Mouse (Mus musculus) CH12.LX (cell line): ENCODE data around the gene Zfp827. TPM values are rescaled to one million over a fixed set of nuclear protein-coding genes. Genes with fewer than 3 reads are reported as not detected.

ENCODE experiments used
- DNase-seq: peaks from one replicate; pipeline ENCODE4 v3.0.0-alpha.2; 2013; ENCODE audit errors: extremely low read depth
- H3K27ac ChIP-seq: 2 replicates; pipeline ENCODE4 v1.5.1; 2012; ENCODE audit warnings: low read depth, mild to moderate bottlenecking, control low read depth, moderate library complexity; ENCODE audit not compliant: insufficient read depth
- H3K27me3 ChIP-seq: replicated peaks from 2 replicates; pipeline ENCODE3; 2012; ENCODE audit warnings: inconsistent platforms
- H3K36me3 ChIP-seq, 2 experiments: replicated peaks in 1 of 2; 2 replicates each; pipeline versions ENCODE3 to v1.6.1; 2012; ENCODE audit warnings: inconsistent platforms in 1 of 2, low read length in 1 of 2, mild to moderate bottlenecking in 1 of 2, mixed read lengths in 1 of 2, moderate library complexity in 1 of 2; ENCODE audit not compliant: control insufficient read depth in 1 of 2, insufficient read depth in 1 of 2
- H3K4me1 ChIP-seq, 2 experiments: 2 replicates each; pipeline ENCODE4 v1.6.1; 2012; ENCODE audit warnings: inconsistent platforms in 1 of 2, moderate library complexity in 1 of 2; ENCODE audit not compliant: insufficient read depth in 2 of 2, control insufficient read depth in 1 of 2
- H3K4me2 ChIP-seq: 2 replicates; pipeline ENCODE4 v1.6.1; 2012; ENCODE audit warnings: low read depth, mild to moderate bottlenecking, control low read depth; ENCODE audit not compliant: poor library complexity, insufficient read depth, severe bottlenecking
- H3K4me3 ChIP-seq, 3 experiments: fragments of 150-350 bp in 1 of 3; sonication (generic) in 1 of 3; replicated peaks in 1 of 3; 2 replicates each; pipeline versions ENCODE3 to v1.5.1; 2011 to 2012; ENCODE audit warnings: low read depth in 2 of 3, low read length in 2 of 3, mild to moderate bottlenecking in 2 of 3, moderate library complexity in 2 of 3, control low read depth in 1 of 3, improper control_type of control experiment in 1 of 3, inconsistent platforms in 1 of 3, mixed read lengths in 1 of 3; ENCODE audit not compliant: poor library complexity in 1 of 3
- H3K79me2 ChIP-seq: replicated peaks from 2 replicates; pipeline ENCODE4 v1.6.1; 2012; ENCODE audit warnings: mild to moderate bottlenecking, moderate library complexity; ENCODE audit not compliant: control insufficient read depth, poor library complexity, insufficient read depth, severe bottlenecking; ENCODE audit errors: extremely low read depth
- H3K9ac ChIP-seq: 2 replicates; pipeline ENCODE4 v1.6.1; 2012; ENCODE audit warnings: low read depth, mild to moderate bottlenecking, control low read depth, moderate library complexity; ENCODE audit not compliant: insufficient read depth
- H3K9me3 ChIP-seq: replicated peaks from 2 replicates; pipeline ENCODE3; 2012; ENCODE audit warnings: low read length, inconsistent platforms, mixed read lengths
- BHLHE40 ChIP-seq: IDR thresholded peaks from 2 replicates; pipeline ENCODE4 v1.6.1; 2011; ENCODE audit warnings: mild to moderate bottlenecking, low read depth, low read length, improper control_type of control experiment
- CHD1 ChIP-seq: IDR thresholded peaks from 2 replicates; pipeline ENCODE4 v1.6.1; 2012; ENCODE audit warnings: low read depth, low read length, improper control_type of control experiment, inconsistent platforms
- CHD2 ChIP-seq: IDR thresholded peaks from 2 replicates; pipeline ENCODE4 v1.6.1; 2011; ENCODE audit warnings: low read length, improper control_type of control experiment
- ELF1 ChIP-seq: IDR thresholded peaks from 2 replicates; pipeline ENCODE4 v1.6.1; 2014; ENCODE audit warnings: low read depth, mild to moderate bottlenecking, inconsistent platforms, low read length, improper control_type of control experiment
- ETS1 ChIP-seq: conservative IDR thresholded peaks from 2 replicates; pipeline ENCODE4 v1.6.1; 2012; ENCODE audit warnings: low read depth, mild to moderate bottlenecking, inconsistent platforms, low read length, improper control_type of control experiment, moderate library complexity
- GABPA ChIP-seq: IDR thresholded peaks from 2 replicates; pipeline ENCODE4 v1.6.1; 2012; ENCODE audit warnings: low read depth, low read length, improper control_type of control experiment, inconsistent platforms; ENCODE audit not compliant: insufficient replicate concordance
- IRF4 ChIP-seq: IDR thresholded peaks from 2 replicates; pipeline ENCODE4 v1.6.1; 2014; ENCODE audit warnings: low read depth, mild to moderate bottlenecking, inconsistent platforms, low read length, improper control_type of control experiment
- JUN ChIP-seq: IDR thresholded peaks from 2 replicates; pipeline ENCODE4 v1.6.1; 2011; ENCODE audit warnings: low read depth, mild to moderate bottlenecking, low read length, improper control_type of control experiment, moderate library complexity; ENCODE audit not compliant: insufficient read depth
- KAT2A ChIP-seq: IDR thresholded peaks from 2 replicates; pipeline ENCODE4 v1.6.1; 2012; ENCODE audit warnings: low read length, improper control_type of control experiment, inconsistent platforms; ENCODE audit not compliant: insufficient replicate concordance
- MAX ChIP-seq: IDR thresholded peaks from 2 replicates; pipeline ENCODE4 v1.6.1; 2011; ENCODE audit warnings: low read length, improper control_type of control experiment
- MAZ ChIP-seq: IDR thresholded peaks from 2 replicates; pipeline ENCODE4 v1.6.1; 2012; ENCODE audit warnings: low read depth, mild to moderate bottlenecking, inconsistent platforms, low read length, improper control_type of control experiment, moderate library complexity
- MXI1 ChIP-seq: IDR thresholded peaks from 2 replicates; pipeline ENCODE4 v1.6.1; 2011; ENCODE audit warnings: mild to moderate bottlenecking, low read depth, low read length, improper control_type of control experiment
- NELFE ChIP-seq: IDR thresholded peaks from 2 replicates; pipeline ENCODE4 v1.6.1; 2011; ENCODE audit warnings: low read depth, low read length, improper control_type of control experiment
- NRF1 ChIP-seq: IDR thresholded peaks from 2 replicates; pipeline ENCODE4 v1.6.1; 2014; ENCODE audit warnings: low read depth, mild to moderate bottlenecking, inconsistent platforms, low read length, improper control_type of control experiment, moderate library complexity
- POLR2A ChIP-seq: IDR thresholded peaks from 2 replicates; pipeline ENCODE4 v1.6.1; 2011; ENCODE audit warnings: low read depth, mild to moderate bottlenecking, improper control_type of control experiment, low read length
- TBP ChIP-seq: conservative IDR thresholded peaks from 2 replicates; pipeline ENCODE4 v1.6.1; 2011; ENCODE audit warnings: low read depth, low read length, improper control_type of control experiment
- TCF12 ChIP-seq: IDR thresholded peaks from 2 replicates; pipeline ENCODE4 v1.6.1; 2014; ENCODE audit warnings: low read depth, mild to moderate bottlenecking, inconsistent platforms, low read length, improper control_type of control experiment
- ZKSCAN1 ChIP-seq: IDR thresholded peaks from 2 replicates; pipeline ENCODE4 v1.6.1; 2012; ENCODE audit warnings: low read depth, inconsistent platforms, low read length, improper control_type of control experiment, borderline replicate concordance
- ZMIZ1 ChIP-seq: IDR thresholded peaks from 2 replicates; pipeline ENCODE4 v1.6.1; 2012; ENCODE audit warnings: low read depth, mild to moderate bottlenecking, inconsistent platforms, low read length, improper control_type of control experiment
- dilution Hi-C: fragments of 300-500 bp; cut with MboI; formaldehyde crosslinking; loops from 2 replicates; pipeline ENCODE4 v1.14.3; 2020; ENCODE audit warnings: low sequenced_read_pairs; ENCODE audit not compliant: extremely low pct_unique_long_range_greater_than_20kb, extremely low pct_ligation_motif_present
- in situ Hi-C: fragments of 300-500 bp; cut with MboI; formaldehyde crosslinking; loops from 3 replicates; pipeline ENCODE4 v1.14.3; 2019; ENCODE audit warnings: low sequenced_read_pairs, low pct_ligation_motif_present, low pct_unique_long_range_greater_than_20kb, mixed read lengths
- polyA plus RNA-seq: library from polyadenylated mRNA; unstranded; fragments of >175 nt; gene quantifications from 2 replicates; pipeline ENCODE4 v1.2.1, GENCODE M21; 2012; ENCODE audit warnings: low read depth; ENCODE audit not compliant: insufficient read length
- total RNA-seq, 2 experiments: library from RNA; depleted of rRNA; stranded (reverse); fragments of 300-350 nt in 1 of 2; fragments of >200 nt in 1 of 2; gene quantifications; 2 replicates each; pipeline ENCODE4 v1.2.3; 2012 to 2014

Zfp827 gene
- total and polyA plus RNA-seq, 3 experiments = 4.3 to 11.1 (median 7.8) TPM

GRCm38 (mm10) chr8:79029396-79030325 is 1.4 kb downstream of the Zfp827 start:
- in situ Hi-C loops (no loop called here), dilution Hi-C loops (no loop called here)
- DNase-seq = peak; percentile 84
- H3K9ac ChIP-seq = peak overlapping the region; percentile 95
- peak overlapping the region; percentile 97 for H3K27ac ChIP-seq
- peaks cover 5 to 37% of the 10 kb centered on the region in 2 experiments; a peak in 2 of 4 replicates for H3K4me1 ChIP-seq
- no peaks in the 10 kb centered on the region for H3K27me3 ChIP-seq
- peaks cover 55% of the 10 kb centered on the region for H3K79me2 ChIP-seq
- TF ChIP-seq MAZ = peak; percentile 88
- TF ChIP-seq BHLHE40 = peak; percentile 74
- peak; percentile 23; the same call in 1 of the 2 replicates for TF ChIP-seq TCF12
- no peak for TF ChIP-seq ZKSCAN1
- TF ChIP-seq NELFE = peak; percentile 67
- TF ChIP-seq CHD2 = peak; percentile 52
- no peak for TF ChIP-seq NRF1
- peak; percentile 33; the same call in 1 of the 2 replicates for TF ChIP-seq IRF4
- peak; percentile 62 for TF ChIP-seq POLR2A
- 0 out of 2 replicates have a peak, but pooled peaks have one; percentile 13 for TF ChIP-seq TBP
- TF ChIP-seq MXI1 = peak; percentile 12; the same call in 1 of the 2 replicates
- peak; percentile 51; the same call in 1 of the 2 replicates for TF ChIP-seq MAX
- TF ChIP-seq GABPA = no peak
- no peak for TF ChIP-seq JUN
- 0 out of 2 replicates have a peak, but pooled peaks have one; percentile 14 for TF ChIP-seq ETS1
- 0 out of 2 replicates have a peak, but pooled peaks have one; percentile 32 for TF ChIP-seq CHD1
- TF ChIP-seq KAT2A = 0 out of 2 replicates have a peak, but pooled peaks have one; percentile 15
- no peak for TF ChIP-seq ELF1
- TF ChIP-seq ZMIZ1 = peak; percentile 45
- H3K9me3 ChIP-seq = no peaks in the 10 kb centered on the region
- peaks cover 0 to 10% of the 10 kb centered on the region in 2 experiments for H3K36me3 ChIP-seq
- 0 out of 2 replicates have a peak overlapping the region, but pooled peaks have one; percentile 81 for H3K4me2 ChIP-seq
- peak overlapping the region; percentile 75 to 95 (median 84) for H3K4me3 ChIP-seq
